ENCODE assay signal across 23 mouse cellular contexts in the genomic region with DNA sequence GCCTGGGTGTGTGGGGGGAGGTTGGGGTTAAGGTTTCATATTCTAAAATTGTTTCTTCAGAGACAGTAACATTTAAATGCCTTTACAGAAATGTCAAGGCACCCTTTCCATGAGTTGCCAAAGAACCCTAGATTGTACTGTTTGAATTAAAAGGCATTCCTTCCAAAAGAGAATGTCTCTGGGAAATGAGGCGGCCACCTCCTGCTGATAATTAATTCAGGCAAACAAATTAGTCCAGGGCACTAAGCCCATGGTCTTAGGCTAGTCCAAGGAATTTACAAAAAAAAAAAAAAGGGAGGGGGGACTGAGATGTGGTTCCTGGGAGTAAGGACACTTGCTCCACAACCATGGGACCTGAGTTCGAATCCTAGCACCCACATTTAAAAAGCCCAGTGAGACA. TPM values are rescaled to one million over a fixed set of nuclear protein-coding genes. Genes with fewer than 3 reads are reported as not detected.
DNase-seq lines count a peak whose midpoint lies in the region; ATAC-seq and TF ChIP-seq lines count a peak whose summit lies in the region.
"Had no signal": no experiment of that assay in that cellular context is flagged by ENCODE, and none has a peak within 500 bp of the region (broad histone marks: within the 10 kb centered on the region; RNA-seq: fewer than 3 reads in every experiment).

No protein-coding gene starts in this region.

- 63% methylated on average over 2 of the region's 2 CpGs for WGBS in midbrain, embryonic 11.5 days
- WGBS in midbrain, embryonic 10.5 days = 64% methylated on average over 2 of the region's 2 CpGs
- 43% methylated on average over 2 of the region's 2 CpGs for WGBS in forebrain, embryonic 14.5 days
- 68% methylated on average over 2 of the region's 2 CpGs for WGBS in midbrain, postnatal 0 days

- H3K4me3 ChIP-seq in midbrain, embryonic 11.5 days (ENCODE audit: low read depth, low read length) = no peak overlapping the region
- no peak overlapping the region for H3K4me3 ChIP-seq in midbrain, embryonic 10.5 days
- H3K4me3 ChIP-seq in forebrain, embryonic 14.5 days (ENCODE audit: low read depth, low read length) = no peak overlapping the region
- H3K4me3 ChIP-seq in midbrain, postnatal 0 days (ENCODE audit: low read depth, low read length) = no peak overlapping the region
- H3K4me3 ChIP-seq: heart, embryonic 15.5 days; kidney, embryonic 15.5 days; limb, embryonic 12.5 days; liver, embryonic 13.5 days; lung, embryonic 15.5 days; midbrain, embryonic 12.5 days had no signal

- peak; percentile 57 to 66 for DNase-seq in cerebellum, postnatal 14 days
- DNase-seq in cerebellum, adult 9-11 months = no peak
- no peak for DNase-seq in midbrain, embryonic 11.5 days (ENCODE audit: low spot score, missing footprints)
- DNase-seq in midbrain, embryonic 10.5 days (ENCODE audit: low spot score) = no peak
- peak; percentile 63 for DNase-seq in forebrain, embryonic 14.5 days (ENCODE audit: low spot score)
- DNase-seq in midbrain, postnatal 0 days (ENCODE audit: low spot score) = peak; percentile 42
- no peak for DNase-seq in spleen, postnatal 10 days (ENCODE audit: low spot score in 2 of 2)
- DNase-seq: adrenal gland, postnatal 36 days; embryo, embryonic 11 days; gastrocnemius, postnatal 36 days; heart, postnatal 4 days; kidney, postnatal 4 days; liver, embryonic 13.5 days; right cerebral cortex, adult 18-20 months; thymus, postnatal 25 days had no signal

- no peaks in the 10 kb centered on the region for H3K9me3 ChIP-seq in midbrain, embryonic 11.5 days (ENCODE audit: control insufficient read depth, low read length)
- H3K9me3 ChIP-seq in midbrain, embryonic 10.5 days (replicated peaks) = no peaks in the 10 kb centered on the region
- no peaks in the 10 kb centered on the region for H3K9me3 ChIP-seq in forebrain, embryonic 14.5 days (replicated peaks; ENCODE audit: control insufficient read depth, low read length)
- no peaks in the 10 kb centered on the region for H3K9me3 ChIP-seq in midbrain, postnatal 0 days (ENCODE audit: low read length)
- H3K9me3 ChIP-seq: heart, embryonic 15.5 days; kidney, embryonic 15.5 days; limb, embryonic 12.5 days; liver, embryonic 13.5 days; lung, embryonic 15.5 days; midbrain, embryonic 12.5 days had no signal

- H3K9ac ChIP-seq in midbrain, embryonic 11.5 days (ENCODE audit: low read length) = no peak overlapping the region
- H3K9ac ChIP-seq in forebrain, embryonic 14.5 days (ENCODE audit: low read length) = no peak overlapping the region
- H3K9ac ChIP-seq in midbrain, postnatal 0 days (replicated peaks; ENCODE audit: low read length, poor library complexity, severe bottlenecking) = no peak overlapping the region
- H3K9ac ChIP-seq: heart, embryonic 15.5 days; kidney, embryonic 15.5 days; limb, embryonic 12.5 days; liver, embryonic 13.5 days; lung, embryonic 15.5 days; midbrain, embryonic 12.5 days had no signal

- no peak overlapping the region for H3K4me2 ChIP-seq in midbrain, embryonic 11.5 days
- H3K4me2 ChIP-seq in forebrain, embryonic 14.5 days (ENCODE audit: low read length) = no peak overlapping the region
- no peak overlapping the region for H3K4me2 ChIP-seq in midbrain, postnatal 0 days (ENCODE audit: low read depth, low read length, poor library complexity, severe bottlenecking)
- H3K4me2 ChIP-seq: heart, embryonic 15.5 days; kidney, embryonic 15.5 days; limb, embryonic 12.5 days; liver, embryonic 13.5 days; lung, embryonic 15.5 days; midbrain, embryonic 12.5 days had no signal

- no peak overlapping the region for H3K27ac ChIP-seq in midbrain, embryonic 11.5 days (ENCODE audit: low read depth, low read length)
- no peak overlapping the region for H3K27ac ChIP-seq in midbrain, embryonic 10.5 days (replicated peaks)
- H3K27ac ChIP-seq in forebrain, embryonic 14.5 days (ENCODE audit: low read depth, low read length) = no peak overlapping the region
- no peak overlapping the region for H3K27ac ChIP-seq in midbrain, postnatal 0 days (ENCODE audit: low read depth, low read length)
- H3K27ac ChIP-seq: heart, embryonic 15.5 days; kidney, embryonic 15.5 days; limb, embryonic 12.5 days; liver, embryonic 13.5 days; lung, embryonic 15.5 days; macrophage; midbrain, embryonic 12.5 days had no signal

- no peaks in the 10 kb centered on the region for H3K27me3 ChIP-seq in midbrain, embryonic 11.5 days (ENCODE audit: control insufficient read depth, insufficient read depth, low read length)
- H3K27me3 ChIP-seq in midbrain, embryonic 10.5 days (ENCODE audit: low read depth, poor library complexity, severe bottlenecking) = no peaks in the 10 kb centered on the region
- no peaks in the 10 kb centered on the region for H3K27me3 ChIP-seq in forebrain, embryonic 14.5 days (replicated peaks; ENCODE audit: control insufficient read depth, insufficient read depth, low read length)
- H3K27me3 ChIP-seq in midbrain, postnatal 0 days (ENCODE audit: insufficient read depth, low read length) = no peaks in the 10 kb centered on the region
- H3K27me3 ChIP-seq: heart, embryonic 15.5 days; kidney, embryonic 15.5 days; liver, embryonic 13.5 days; lung, embryonic 15.5 days; midbrain, embryonic 12.5 days had no signal

- no peak for TF ChIP-seq CTCF in midbrain, postnatal 0 days (IDR thresholded peaks at IDR 0.05)

- ATAC-seq in midbrain, embryonic 11.5 days (ENCODE audit: low FRiP score) = 0 out of 2 replicates have a peak, but pooled peaks have one; percentile 7
- ATAC-seq in forebrain, embryonic 14.5 days = peak; percentile 29; the same call in 1 of the 2 replicates
- ATAC-seq in midbrain, postnatal 0 days (ENCODE audit: low FRiP score) = no peak
- ATAC-seq: intestine, embryonic 16.5 days had no signal

- no peaks in the 10 kb centered on the region for H3K36me3 ChIP-seq in midbrain, embryonic 11.5 days (ENCODE audit: control insufficient read depth, insufficient read depth, low read length)
- H3K36me3 ChIP-seq in midbrain, embryonic 10.5 days = no peaks in the 10 kb centered on the region
- no peaks in the 10 kb centered on the region for H3K36me3 ChIP-seq in forebrain, embryonic 14.5 days (ENCODE audit: control insufficient read depth, insufficient read depth, low read length)
- no peaks in the 10 kb centered on the region for H3K36me3 ChIP-seq in midbrain, postnatal 0 days (ENCODE audit: insufficient read depth, low read length)
- H3K36me3 ChIP-seq: G1E; heart, embryonic 15.5 days; kidney, embryonic 15.5 days; limb, embryonic 12.5 days; liver, embryonic 13.5 days; lung, embryonic 15.5 days; midbrain, embryonic 12.5 days had no signal

- peaks cover 4% of the 10 kb centered on the region; the same call in 1 of the 2 replicates for H3K4me1 ChIP-seq in midbrain, embryonic 11.5 days (ENCODE audit: control insufficient read depth, insufficient read depth, low read length)
- H3K4me1 ChIP-seq in midbrain, embryonic 10.5 days = peaks cover 12% of the 10 kb centered on the region
- H3K4me1 ChIP-seq in forebrain, embryonic 14.5 days (ENCODE audit: control insufficient read depth, insufficient read depth, low read length) = peaks cover 10% of the 10 kb centered on the region
- H3K4me1 ChIP-seq in midbrain, postnatal 0 days (ENCODE audit: insufficient read depth, low read length) = no peaks in the 10 kb centered on the region
- H3K4me1 ChIP-seq: heart, embryonic 15.5 days; limb, embryonic 12.5 days; liver, embryonic 13.5 days had no signal

RNA-seq across cellular contexts. Expression of a gene that starts 58.9 kb away (rescaled TPM):
- polyA plus RNA-seq in midbrain, embryonic 11.5 days (2014; fragmentation: Nextera tagmentation; extraction: Ambion mirVana) = 25.2 and 26.3 TPM in 2 replicates
- polyA plus RNA-seq in midbrain, embryonic 10.5 days (2016; fragmentation: Nextera tagmentation; extraction: Ambion mirVana) = 9.6 and 15.9 TPM in 2 replicates
- 42.2 and 54.3 TPM in 2 replicates for polyA plus RNA-seq in forebrain, embryonic 14.5 days (2014; fragmentation: Nextera tagmentation; extraction: Ambion mirVana)
- 55.0 and 60.2 TPM in 2 replicates for total RNA-seq in midbrain, postnatal 0 days (2014; rRNA removed)
- 63.1 and 64.0 TPM in 2 replicates for polyA plus RNA-seq in midbrain, postnatal 0 days (2015; fragmentation: Nextera tagmentation; extraction: Ambion mirVana)
- polyA plus RNA-seq: G1E had no signal

Comparison
In these comparisons a context has a peak if more than half of its experiments do, and no peak if none do; other contexts are left out.
1. DNase-seq: peak in cerebellum, postnatal 14 days (2 of 2), forebrain, embryonic 14.5 days (single experiment) and midbrain, postnatal 0 days (single experiment); none in cerebellum, adult 9-11 months (single experiment), midbrain, embryonic 11.5 days (single experiment), midbrain, embryonic 10.5 days (single experiment) and spleen, postnatal 10 days (0 of 2).